Mouse (Mus musculus) cortical plate, adult 2 months (tissue): ENCODE results near the gene Dhrs1.

Experiments
- CTCF ChIP-seq: fragments of 200-500 bp; IDR thresholded peaks from 2 replicates; pipeline ENCODE4 v1.5.1; 2011; ENCODE audit warnings: mild to moderate bottlenecking, control low read depth, low read length; ENCODE audit not compliant: insufficient read depth; ENCODE audit errors: extremely low read depth
- POLR2A ChIP-seq: fragments of 200-500 bp; IDR thresholded peaks from 2 replicates; pipeline ENCODE4 v1.6.1; 2011; ENCODE audit warnings: mild to moderate bottlenecking, low read length, control low read depth; ENCODE audit not compliant: insufficient read depth; ENCODE audit errors: extremely low read depth

DNA sequence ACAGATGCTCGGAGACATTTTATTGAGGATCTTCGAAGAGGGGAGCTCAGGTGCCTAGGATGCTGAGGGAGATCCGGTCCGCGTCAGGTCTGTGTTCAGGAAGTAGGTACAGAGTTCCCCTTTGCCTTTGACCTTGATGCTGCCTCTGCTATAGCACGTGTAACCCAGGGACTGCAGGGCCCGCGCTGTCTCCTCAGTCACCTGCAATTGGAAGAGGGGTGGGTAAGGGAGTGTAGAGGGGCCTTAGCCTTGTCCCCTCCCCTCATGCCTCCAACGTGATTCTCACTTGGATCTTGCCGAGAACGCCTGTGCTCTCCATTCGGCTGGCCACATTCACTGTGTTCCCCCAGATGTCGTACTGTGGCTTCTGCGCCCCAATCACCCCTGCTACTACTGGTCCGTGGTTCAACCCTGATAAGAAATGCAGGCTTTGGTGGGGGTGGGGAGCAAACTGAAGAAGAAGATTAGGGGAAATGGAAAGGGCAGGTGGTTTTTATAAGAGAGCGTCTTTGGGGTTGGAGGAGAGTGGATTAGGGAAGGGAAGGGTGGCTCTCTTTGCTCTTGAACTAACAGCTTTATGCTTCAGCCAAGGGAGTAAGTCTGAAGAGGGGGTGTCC, 23.7 kb upstream of the Dhrs1 start:
- TF ChIP-seq POLR2A (no peak), CTCF (no peak)
